Mouse (Mus musculus) midbrain, embryonic 11.5 days (tissue): ENCODE measurements around the gene Enox1. TPM values are rescaled to one million over a fixed set of nuclear protein-coding genes. Genes with fewer than 3 reads are reported as not detected.

Experiments
- ATAC-seq: fragments of 200-750 bp; cut with Nextera tagmentation; 2 replicates; pipeline ENCODE4 v1.8.0; 2017; ENCODE audit warnings: moderate TSS enrichment, moderate library complexity; ENCODE audit not compliant: low FRiP score
- DNase-seq: peaks from one replicate; pipeline ENCODE4 v3.0.0; 2015; ENCODE audit warnings: low spot score; ENCODE audit errors: missing footprints
- H3K27ac ChIP-seq: fragments of 300-500 bp; sonication (generic); 2 replicates; pipeline ENCODE4 v1.5.1; 2014; ENCODE audit warnings: low read depth, low read length
- H3K27me3 ChIP-seq: fragments of 300-500 bp; sonication (generic); 2 replicates; pipeline ENCODE4 v1.6.1; 2014; ENCODE audit warnings: mild to moderate bottlenecking, low read length, moderate library complexity, mixed read lengths; ENCODE audit not compliant: control insufficient read depth, insufficient read depth
- H3K36me3 ChIP-seq: fragments of 300-500 bp; sonication (generic); 2 replicates; pipeline ENCODE4 v1.6.1; 2014; ENCODE audit warnings: mild to moderate bottlenecking, low read length, moderate library complexity, mixed read lengths; ENCODE audit not compliant: control insufficient read depth, insufficient read depth
- H3K4me1 ChIP-seq: fragments of 300-500 bp; sonication (generic); 2 replicates; pipeline ENCODE4 v1.6.1; 2014; ENCODE audit warnings: low read length; ENCODE audit not compliant: control insufficient read depth, insufficient read depth
- H3K4me2 ChIP-seq: fragments of 300-500 bp; sonication (generic); 2 replicates; pipeline ENCODE4 v1.6.1; 2014; ENCODE audit warnings: mild to moderate bottlenecking, moderate library complexity
- H3K4me3 ChIP-seq: fragments of 300-500 bp; sonication (generic); 2 replicates; pipeline ENCODE4 v1.5.1; 2014; ENCODE audit warnings: low read depth, low read length
- H3K9ac ChIP-seq: fragments of 300-500 bp; sonication (generic); 2 replicates; pipeline ENCODE4 v1.6.1; 2014; ENCODE audit warnings: low read length
- H3K9me3 ChIP-seq: fragments of 300-500 bp; sonication (generic); 2 replicates; pipeline ENCODE4 v1.6.1; 2016; ENCODE audit warnings: low read length; ENCODE audit not compliant: control insufficient read depth
- WGBS: fragments of 180-500 bp; shearing (Covaris S2); extraction: QIAGEN DNeasy Blood & Tissue Kit; methylation state at CpG from one replicate; pipeline ENCODE4 v1.1.7; 2014; 5-methylcytosine and 5-hydroxymethylcytosine counted together
- polyA plus RNA-seq: library from polyadenylated mRNA; unstranded; fragments of >200 nt; fragmentation: Nextera tagmentation; extraction: Ambion mirVana; gene quantifications from 2 replicates; pipeline ENCODE4 v1.2.1, GENCODE M21; 2014

Enox1 gene
- polyA plus RNA-seq, 1 experiment from 2014 or later: 12.8 TPM

DNA sequence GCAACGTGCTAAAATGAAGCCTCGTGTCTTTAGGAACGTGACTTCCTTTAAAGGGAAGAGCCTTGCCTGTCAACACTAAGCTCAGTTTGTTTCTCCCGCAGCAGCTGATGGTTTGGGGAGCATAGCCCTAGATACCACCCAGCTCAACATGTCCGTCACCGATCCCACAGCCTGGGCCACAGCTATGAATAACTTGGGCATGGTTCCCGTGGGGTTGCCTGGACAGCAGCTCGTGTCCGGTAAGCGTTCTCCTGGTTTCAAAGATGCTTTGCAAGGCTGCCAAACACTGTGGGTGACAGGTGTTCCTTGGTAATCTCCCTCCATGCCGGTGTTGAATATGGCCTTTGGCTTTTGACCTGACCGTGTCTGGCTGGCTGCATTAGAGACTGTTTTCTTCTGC, 351.5 kb downstream of the Enox1 start:
- WGBS: 85% methylated on average over 12 of the region's 12 CpGs
- H3K27ac ChIP-seq: no peak overlapping the region
- H3K4me2 ChIP-seq: no peak overlapping the region
- H3K9me3 ChIP-seq: no peaks in the 10 kb centered on the region
- ATAC-seq (no peak), DNase-seq (peak; percentile 66)
- no peak overlapping the region for H3K9ac ChIP-seq
- no peaks in the 10 kb centered on the region for H3K27me3 ChIP-seq
- no peaks in the 10 kb centered on the region for H3K36me3 ChIP-seq
- no peaks in the 10 kb centered on the region for H3K4me1 ChIP-seq
- H3K4me3 ChIP-seq: no peak overlapping the region

DNA sequence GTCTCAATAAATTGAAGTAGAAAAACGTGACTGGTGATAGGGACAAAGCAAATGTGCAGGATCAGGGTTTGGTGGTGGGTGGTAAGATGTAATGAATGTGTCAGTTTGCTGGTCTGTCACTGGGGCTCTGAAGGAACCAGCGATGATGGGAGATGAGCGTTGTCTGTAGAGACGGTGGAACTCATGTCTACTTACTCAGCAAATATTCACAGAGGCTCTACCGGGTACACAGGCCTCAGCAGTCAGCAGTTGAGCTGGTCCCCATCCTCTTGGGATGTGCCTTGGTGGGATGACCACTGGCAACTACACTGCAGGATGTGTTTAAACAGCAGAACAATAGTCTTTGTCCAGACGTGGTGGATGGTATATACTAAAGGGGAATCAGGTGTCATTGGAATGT, 352.5 kb downstream of the Enox1 start:
- DNase-seq (no peak), ATAC-seq (no peak)
- WGBS: 86% methylated on average over 6 of the region's 6 CpGs
- Histone ChIP-seq H3K9me3 (no peaks in the 10 kb centered on the region), H3K27ac (no peak overlapping the region), H3K4me3 (no peak overlapping the region), H3K27me3 (no peaks in the 10 kb centered on the region), H3K4me2 (no peak overlapping the region), H3K36me3 (no peaks in the 10 kb centered on the region), H3K4me1 (no peaks in the 10 kb centered on the region), H3K9ac (no peak overlapping the region)

DNA sequence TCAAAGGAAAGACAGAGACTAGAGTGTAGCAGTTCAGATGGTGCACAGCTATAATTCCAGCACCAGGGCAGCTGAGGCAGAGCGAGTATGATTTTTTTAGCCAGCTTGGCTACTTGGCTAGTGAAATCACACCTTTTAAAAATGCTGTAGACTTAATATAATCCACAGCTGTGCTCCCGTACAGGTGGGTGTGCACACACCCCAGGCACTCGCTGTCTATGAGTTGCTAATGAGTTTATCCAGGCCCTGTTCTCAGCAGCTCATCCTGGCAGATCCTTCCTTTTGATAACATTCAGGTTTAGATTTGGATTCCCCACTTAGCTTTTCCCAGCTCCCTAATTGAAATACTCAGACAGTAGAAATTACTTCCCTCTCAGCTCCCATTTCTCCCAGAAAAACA, 353.4 kb downstream of the Enox1 start:
- no peaks in the 10 kb centered on the region for H3K9me3 ChIP-seq
- H3K27me3 ChIP-seq: no peaks in the 10 kb centered on the region
- DNase-seq (no peak), ATAC-seq (no peak)
- H3K4me1 ChIP-seq: no peaks in the 10 kb centered on the region
- no peaks in the 10 kb centered on the region for H3K36me3 ChIP-seq
- WGBS: 89% methylated on average over 3 of the region's 3 CpGs
- H3K9ac ChIP-seq: no peak overlapping the region
- H3K27ac ChIP-seq: no peak overlapping the region
- H3K4me2 ChIP-seq: no peak overlapping the region
- H3K4me3 ChIP-seq: no peak overlapping the region

DNA sequence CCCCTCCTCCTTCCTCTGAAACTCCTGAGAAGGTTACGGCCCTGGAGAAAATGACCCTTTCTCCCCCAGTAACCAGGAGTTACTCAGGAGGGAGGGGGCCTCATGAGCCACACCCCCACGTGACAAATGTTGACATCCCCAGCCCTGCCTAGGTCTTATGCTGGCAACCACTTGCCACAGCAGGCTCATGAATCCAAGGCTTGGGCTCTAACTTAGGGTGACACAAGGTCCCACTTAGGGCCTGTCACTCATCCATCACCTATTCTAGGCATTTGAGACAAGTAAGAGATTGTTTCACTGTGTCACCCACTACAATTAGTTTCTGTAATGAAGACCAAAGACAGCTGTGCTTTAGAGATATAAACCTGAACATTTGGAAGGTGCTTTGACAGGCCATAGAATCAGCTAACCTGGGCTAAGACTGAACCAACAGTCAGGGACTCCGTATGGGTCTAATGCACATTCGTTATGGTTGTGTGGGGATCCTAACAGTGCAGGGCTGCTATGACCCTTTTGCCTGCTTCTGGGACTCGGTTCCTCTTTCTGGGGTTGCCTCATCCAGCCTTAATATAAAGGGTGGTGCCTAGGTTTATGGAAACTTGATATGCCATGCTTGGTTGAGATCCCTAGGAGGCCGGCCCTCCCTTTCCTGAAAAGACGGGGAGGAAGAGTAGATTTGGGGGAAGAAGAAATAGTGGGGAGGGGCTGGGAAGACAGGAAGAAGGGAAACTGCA, 354.7 kb downstream of the Enox1 start:
- WGBS: 78% methylated on average over 7 of the region's 7 CpGs
- Histone ChIP-seq H3K4me2 (no peak overlapping the region), H3K9ac (no peak overlapping the region), H3K27me3 (no peaks in the 10 kb centered on the region), H3K36me3 (no peaks in the 10 kb centered on the region), H3K4me1 (no peaks in the 10 kb centered on the region), H3K27ac (no peak overlapping the region), H3K9me3 (no peaks in the 10 kb centered on the region), H3K4me3 (no peak overlapping the region)
- ATAC-seq (no peak), DNase-seq (peak; percentile 28)

DNA sequence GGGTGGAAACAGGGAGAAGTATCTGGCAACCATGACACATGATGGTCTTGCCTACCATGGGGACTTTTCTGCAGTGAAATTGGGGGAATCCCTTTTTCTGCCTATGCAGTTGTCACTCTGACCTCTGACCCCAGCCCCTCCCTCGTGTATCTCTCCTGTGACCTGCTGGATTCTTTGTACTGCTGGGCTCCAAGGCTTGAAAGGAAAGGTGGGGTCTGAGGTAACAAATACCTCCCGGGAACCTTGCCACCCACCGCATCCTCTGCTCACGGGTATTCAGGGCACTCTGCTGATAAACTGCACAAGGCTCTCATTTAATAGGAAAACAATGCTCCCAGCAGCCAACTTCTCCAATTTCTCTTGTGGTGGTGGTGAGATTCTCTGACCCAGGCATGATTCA, 361.5 kb downstream of the Enox1 start:
- ATAC-seq (no peak), DNase-seq (no peak)
- H3K27ac ChIP-seq: no peak overlapping the region
- 75% methylated on average over 4 of the region's 4 CpGs for WGBS
- H3K4me1 ChIP-seq: no peaks in the 10 kb centered on the region
- no peak overlapping the region for H3K9ac ChIP-seq
- H3K4me3 ChIP-seq: no peak overlapping the region
- no peaks in the 10 kb centered on the region for H3K27me3 ChIP-seq
- no peaks in the 10 kb centered on the region for H3K9me3 ChIP-seq
- no peak overlapping the region for H3K4me2 ChIP-seq
- no peaks in the 10 kb centered on the region for H3K36me3 ChIP-seq

DNA sequence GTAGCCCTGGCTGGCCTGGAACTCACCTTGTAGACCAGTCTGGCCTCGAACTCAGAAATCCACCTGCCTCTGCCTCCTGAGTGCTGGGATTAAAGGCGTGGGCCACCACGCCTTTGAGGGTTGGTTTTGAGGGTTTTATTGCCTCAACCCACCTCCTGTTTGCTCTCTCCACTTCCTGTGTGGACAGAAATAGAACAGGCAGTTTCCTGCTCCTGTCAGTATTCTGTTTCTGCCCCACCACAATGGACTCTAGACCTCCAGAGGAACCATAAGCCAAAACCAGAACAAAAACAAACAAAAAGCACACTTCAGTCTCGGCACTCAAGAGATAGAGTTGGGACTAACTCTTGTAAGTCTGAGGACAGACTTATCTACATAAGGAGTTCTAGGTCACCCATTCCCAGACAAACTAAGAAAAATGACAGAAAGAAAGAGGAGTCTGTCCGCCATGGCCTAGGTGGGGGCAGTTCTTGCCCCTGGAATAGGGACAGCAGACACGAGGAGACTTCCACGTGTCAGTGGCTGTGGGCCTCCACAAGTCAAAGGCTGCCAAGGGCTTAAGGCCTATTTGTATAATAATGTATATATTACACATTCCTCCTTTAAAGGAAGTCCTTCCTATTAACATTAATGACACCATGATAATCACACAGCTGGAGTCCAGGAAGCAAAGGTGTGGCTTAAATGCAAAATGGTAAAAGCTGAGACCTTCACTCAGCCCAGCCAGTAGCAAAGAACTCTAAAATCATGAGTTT, 362.6 kb downstream of the Enox1 start:
- 77% methylated on average over 7 of the region's 7 CpGs for WGBS
- H3K27ac ChIP-seq: no peak overlapping the region
- H3K9ac ChIP-seq: no peak overlapping the region
- no peak for ATAC-seq
- no peaks in the 10 kb centered on the region for H3K4me1 ChIP-seq
- peak; percentile 57 for DNase-seq
- no peaks in the 10 kb centered on the region for H3K27me3 ChIP-seq
- no peaks in the 10 kb centered on the region for H3K36me3 ChIP-seq
- H3K4me3 ChIP-seq: no peak overlapping the region
- H3K9me3 ChIP-seq: no peaks in the 10 kb centered on the region
- H3K4me2 ChIP-seq: no peak overlapping the region

DNA sequence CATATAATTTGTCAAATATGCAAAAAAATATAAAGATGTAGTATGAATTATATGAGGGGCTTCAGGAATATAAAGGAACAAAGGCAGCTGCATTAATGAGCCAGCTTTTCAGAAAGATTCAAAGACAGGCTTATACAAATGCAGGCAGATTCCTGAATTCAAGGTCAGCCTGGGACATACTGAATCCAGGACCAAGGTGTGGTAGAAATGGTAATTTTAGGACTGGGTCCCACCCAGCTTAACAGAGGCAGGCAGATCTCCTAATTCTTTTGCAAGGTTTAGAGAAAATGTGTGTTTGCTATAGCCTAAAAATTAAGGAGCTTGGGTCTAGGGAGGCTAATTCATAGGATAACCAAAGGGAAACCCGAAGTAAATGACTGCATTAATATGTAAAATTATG, 363.1 kb downstream of the Enox1 start:
- Histone ChIP-seq H3K4me2 (no peak overlapping the region), H3K27ac (no peak overlapping the region), H3K9me3 (no peaks in the 10 kb centered on the region), H3K9ac (no peak overlapping the region), H3K27me3 (no peaks in the 10 kb centered on the region), H3K36me3 (no peaks in the 10 kb centered on the region), H3K4me3 (no peak overlapping the region), H3K4me1 (no peaks in the 10 kb centered on the region)
- peak; percentile 60 for DNase-seq
- 78% methylated on average over 1 of the region's 1 CpGs for WGBS
- ATAC-seq: no peak

DNA sequence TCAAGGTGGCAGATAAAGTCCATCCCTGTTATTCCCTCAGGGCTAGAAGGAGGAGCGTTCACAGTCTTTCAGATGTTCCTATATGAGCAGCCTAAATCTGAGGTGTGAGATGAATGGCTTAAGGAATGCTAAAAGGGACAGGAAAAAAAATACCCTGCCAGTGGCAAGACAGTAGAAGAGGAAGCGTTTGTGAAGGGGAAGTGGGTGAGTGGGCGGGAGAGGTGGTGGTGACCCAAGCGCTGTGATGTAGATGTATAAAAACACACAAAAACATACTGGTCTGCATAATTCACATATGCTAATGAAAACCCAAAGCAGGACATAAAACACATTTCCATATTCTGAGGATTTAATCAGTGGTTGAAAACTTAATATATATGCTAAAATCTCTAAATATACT, 367.7 kb downstream of the Enox1 start:
- ATAC-seq (no peak), DNase-seq (peak; percentile 44)
- H3K27me3 ChIP-seq: no peaks in the 10 kb centered on the region
- H3K4me3 ChIP-seq: no peak overlapping the region
- 89% methylated on average over 4 of the region's 4 CpGs for whole genome bisulfite sequencing
- no peak overlapping the region for H3K9ac ChIP-seq
- no peak overlapping the region for H3K27ac ChIP-seq
- no peaks in the 10 kb centered on the region for H3K36me3 ChIP-seq
- no peak overlapping the region for H3K4me2 ChIP-seq
- no peaks in the 10 kb centered on the region for H3K9me3 ChIP-seq
- no peaks in the 10 kb centered on the region for H3K4me1 ChIP-seq

DNA sequence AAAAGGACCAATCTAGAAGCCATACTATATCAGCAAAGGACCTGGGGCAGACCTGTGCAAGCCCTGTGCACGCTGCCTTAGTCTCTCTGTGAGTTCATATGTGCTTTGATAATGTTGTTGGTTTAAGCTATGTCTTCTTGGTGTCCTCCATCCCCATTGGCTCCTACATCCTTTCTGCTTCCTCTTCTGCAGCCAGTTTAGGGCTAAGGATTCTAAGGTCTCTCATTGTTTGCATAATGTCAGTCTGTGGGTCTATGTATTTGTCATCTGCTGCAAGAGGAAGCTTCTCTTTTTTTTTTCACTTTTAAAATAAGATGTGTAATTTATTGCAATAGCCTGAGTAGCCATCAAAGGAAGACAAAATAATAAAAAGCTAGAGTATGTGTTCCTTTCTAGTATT, 369.7 kb downstream of the Enox1 start:
- no peaks in the 10 kb centered on the region for H3K27me3 ChIP-seq
- H3K4me2 ChIP-seq: no peak overlapping the region
- H3K36me3 ChIP-seq: no peaks in the 10 kb centered on the region
- DNase-seq (peak; percentile 28), ATAC-seq (no peak)
- H3K4me1 ChIP-seq: no peaks in the 10 kb centered on the region
- 86% methylated on average over 1 of the region's 1 CpGs for WGBS
- no peak overlapping the region for H3K27ac ChIP-seq
- no peak overlapping the region for H3K9ac ChIP-seq
- no peaks in the 10 kb centered on the region for H3K9me3 ChIP-seq
- no peak overlapping the region for H3K4me3 ChIP-seq
